Mouse (Mus musculus): Measurements from ENCODE around the gene E2f4. TPM values are rescaled to one million over a fixed set of nuclear protein-coding genes. Genes with fewer than 3 reads are reported as not detected.

E2f4 gene
- polyA plus RNA-seq, 2 experiments from 2014 or later: 44.5 to 56.2 TPM

- ATAC-seq: no peak
Observed at GRCm38 (mm10) chr8:105349096-105349771, 51.8 kb downstream of the E2f4 start.

DNA sequence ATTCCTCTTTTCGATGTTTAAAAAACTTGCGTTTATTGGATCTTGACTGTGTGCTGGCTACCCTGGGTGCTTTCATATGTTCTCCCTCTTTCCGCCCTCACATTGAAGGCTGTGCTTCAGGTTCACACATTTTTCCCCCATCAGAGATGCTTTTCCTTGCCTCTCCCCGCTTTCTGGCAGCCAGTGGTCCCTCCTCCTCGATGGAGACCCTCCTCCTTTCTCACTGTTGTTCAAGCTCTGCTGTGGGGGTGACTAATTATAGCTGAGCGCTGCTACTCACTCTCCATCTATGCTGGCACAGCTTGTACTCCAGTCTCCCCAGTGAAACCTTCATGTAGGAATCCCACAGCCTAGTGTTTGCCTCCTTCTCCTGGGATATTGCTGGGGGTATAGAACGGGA lies 52.7 kb downstream of the E2f4 start:
- no peak for ATAC-seq

GRCm38 (mm10) chr8:105353583-105354135 lies 56.2 kb downstream of the E2f4 start:
- ATAC-seq: no peak

DNA sequence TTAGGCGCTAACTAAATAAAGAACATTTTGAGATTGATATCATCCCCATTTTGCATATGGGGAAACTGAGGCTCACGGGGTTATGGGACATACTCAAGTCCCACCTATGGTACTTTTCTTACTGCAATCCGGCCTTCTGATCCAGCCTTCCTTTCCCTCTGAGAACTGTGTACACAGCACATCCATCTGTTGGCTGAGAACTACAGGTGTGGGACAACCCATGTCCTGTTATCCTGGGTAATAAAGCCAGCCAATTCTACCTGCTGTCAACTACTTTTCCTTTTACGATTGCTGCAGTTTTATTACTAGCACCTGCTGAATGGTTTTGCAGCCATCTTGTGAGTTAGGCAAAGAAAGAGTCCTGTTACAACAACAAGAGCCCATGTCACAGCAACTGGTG lies 57.1 kb downstream of the E2f4 start:
- ATAC-seq: no peak

Other genes starting within 250 kb of the E2f4 start
- not detected for gene Ces3a, start 249.1 kb upstream of the E2f4 start, polyA plus RNA-seq (2017; shearing (Covaris generic))
- not detected for gene Ces3b, start 213.9 kb upstream of the E2f4 start, polyA plus RNA-seq (2017; shearing (Covaris generic))
- under 1 TPM in 1 of 2 experiments, not detected in 1; 0.13 TPM for gene Ces4a, start 165.9 kb upstream of the E2f4 start, polyA plus RNA-seq (2017; shearing (Covaris generic))
- gene Cbfb, start 127.0 kb upstream of the E2f4 start, polyA plus RNA-seq (2017; shearing (Covaris generic)): 10 to 100 TPM; 26.7 to 40.6 TPM
- gene D230025D16Rik, start 72.5 kb upstream of the E2f4 start, polyA plus RNA-seq (2017; shearing (Covaris generic)): 10 to 100 TPM; 13.9 to 14.2 TPM
- gene B3gnt9, start 42.5 kb upstream of the E2f4 start, polyA plus RNA-seq (2017; shearing (Covaris generic)): under 1 TPM; 0.33 to 0.47 TPM
- 10 to 100 TPM; 58.1 to 76.0 TPM for gene Tradd, start 33.1 kb upstream of the E2f4 start, polyA plus RNA-seq (2017; shearing (Covaris generic))
- 10 to 100 TPM; 16.5 to 27.6 TPM for gene Fbxl8, start 33.0 kb upstream of the E2f4 start, polyA plus RNA-seq (2017; shearing (Covaris generic))
- gene Hsf4, start 27.9 kb upstream of the E2f4 start, polyA plus RNA-seq (2017; shearing (Covaris generic)): under 1 TPM; 0.26 to 0.39 TPM
- gene Nol3, start 21.5 kb upstream of the E2f4 start, polyA plus RNA-seq (2017; shearing (Covaris generic)): under 1 TPM in 1 of 2 experiments, not detected in 1; 0.15 TPM
- 1 to 10 TPM in 1 of 2 experiments, under 1 TPM in 1; 0.90 to 2.6 TPM for gene 4931428F04Rik, start 7.8 kb upstream of the E2f4 start, polyA plus RNA-seq (2017; shearing (Covaris generic))
- gene Exoc3l, start 1.6 kb upstream of the E2f4 start, polyA plus RNA-seq (2017; shearing (Covaris generic)): 1 to 10 TPM in 1 of 2 experiments, not detected in 1; 1.1 TPM
- gene Elmo3, start 7.9 kb downstream of the E2f4 start, polyA plus RNA-seq (2017; shearing (Covaris generic)): 10 to 100 TPM in 1 of 2 experiments, 1 to 10 TPM in 1; 7.4 to 13.5 TPM
- 1 to 10 TPM; 1.7 to 6.2 TPM for gene Lrrc29, start 28.6 kb downstream of the E2f4 start, polyA plus RNA-seq (2017; shearing (Covaris generic))
- 100 to 1,000 TPM; 149 to 160 TPM for gene Tmem208, start 28.7 kb downstream of the E2f4 start, polyA plus RNA-seq (2017; shearing (Covaris generic))
- gene Fhod1, start 50.3 kb downstream of the E2f4 start, polyA plus RNA-seq (2017; shearing (Covaris generic)): 1 to 10 TPM; 2.3 to 5.3 TPM
- gene Slc9a5, start 51.2 kb downstream of the E2f4 start, polyA plus RNA-seq (2017; shearing (Covaris generic)): under 1 TPM in 1 of 2 experiments, not detected in 1; 0.16 TPM
- gene Plekhg4, start 75.6 kb downstream of the E2f4 start, polyA plus RNA-seq (2017; shearing (Covaris generic)): not detected
- not detected for gene Kctd19, start 115.8 kb downstream of the E2f4 start, polyA plus RNA-seq (2017; shearing (Covaris generic))
- not detected for gene Lrrc36, start 115.9 kb downstream of the E2f4 start, polyA plus RNA-seq (2017; shearing (Covaris generic))
- 1 to 10 TPM; 1.2 to 1.4 TPM for gene Tppp3, start 173.9 kb downstream of the E2f4 start, polyA plus RNA-seq (2017; shearing (Covaris generic))
- 1 to 10 TPM in 1 of 2 experiments, under 1 TPM in 1; 0.97 to 1.5 TPM for gene Zdhhc1, start 199.2 kb downstream of the E2f4 start, polyA plus RNA-seq (2017; shearing (Covaris generic))
- not detected for gene Hsd11b2, start 221.1 kb downstream of the E2f4 start, polyA plus RNA-seq (2017; shearing (Covaris generic))

Data from CD4-positive, CD25-positive, alpha-beta regulatory T cell, adult 4 months (primary cell).